Mouse (Mus musculus) monocyte, adult 2 months (primary cell): ENCODE measurements around the gene Bbx.

Source experiments
- DNase-seq, 2 experiments: peaks; one replicate each; pipeline ENCODE4 v3.0.0; 2022; ENCODE audit warnings: low spot score in 2 of 2, low read depth in 1 of 2

Gene Bbx

DNA sequence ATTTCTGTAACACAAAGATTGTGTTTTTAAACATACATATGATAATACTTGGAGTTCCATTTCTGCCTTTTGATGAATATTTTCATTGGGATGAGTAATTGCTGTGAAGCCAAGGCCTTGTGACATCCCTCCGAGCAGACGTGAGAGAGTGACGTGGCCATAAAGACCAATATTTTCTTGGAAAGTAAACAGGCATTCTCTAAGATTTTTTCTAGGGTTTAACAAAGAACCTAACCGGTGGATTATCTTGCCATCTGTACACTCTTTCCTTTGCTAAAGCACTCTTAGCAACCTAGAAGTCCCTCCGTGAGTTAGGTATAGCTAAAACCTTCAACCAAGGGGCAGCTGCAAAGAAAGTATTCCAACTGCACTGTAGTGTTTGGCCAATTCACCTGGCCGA is 32.4 kb downstream of the Bbx start:
- no peak for DNase-seq

DNA sequence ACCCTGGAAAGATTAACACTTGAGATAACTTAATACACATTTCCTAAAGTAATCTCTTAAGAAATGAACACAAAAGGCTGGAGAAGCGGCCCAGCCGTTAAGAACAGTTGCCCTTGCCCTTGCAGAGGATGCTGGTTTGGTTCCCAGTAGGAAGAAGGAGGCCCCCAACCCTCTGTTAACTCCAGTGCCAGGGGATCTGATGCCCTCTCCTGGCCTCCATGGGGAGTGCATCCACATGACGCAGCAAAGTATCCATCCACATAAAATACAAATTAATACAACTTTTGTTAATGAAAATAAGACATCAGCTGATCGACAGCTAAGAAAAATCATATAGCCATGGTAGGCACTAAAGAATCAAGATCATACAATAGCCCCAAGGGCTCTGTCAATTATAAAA is 33.6 kb downstream of the Bbx start:
- DNase-seq, result no peak

DNA sequence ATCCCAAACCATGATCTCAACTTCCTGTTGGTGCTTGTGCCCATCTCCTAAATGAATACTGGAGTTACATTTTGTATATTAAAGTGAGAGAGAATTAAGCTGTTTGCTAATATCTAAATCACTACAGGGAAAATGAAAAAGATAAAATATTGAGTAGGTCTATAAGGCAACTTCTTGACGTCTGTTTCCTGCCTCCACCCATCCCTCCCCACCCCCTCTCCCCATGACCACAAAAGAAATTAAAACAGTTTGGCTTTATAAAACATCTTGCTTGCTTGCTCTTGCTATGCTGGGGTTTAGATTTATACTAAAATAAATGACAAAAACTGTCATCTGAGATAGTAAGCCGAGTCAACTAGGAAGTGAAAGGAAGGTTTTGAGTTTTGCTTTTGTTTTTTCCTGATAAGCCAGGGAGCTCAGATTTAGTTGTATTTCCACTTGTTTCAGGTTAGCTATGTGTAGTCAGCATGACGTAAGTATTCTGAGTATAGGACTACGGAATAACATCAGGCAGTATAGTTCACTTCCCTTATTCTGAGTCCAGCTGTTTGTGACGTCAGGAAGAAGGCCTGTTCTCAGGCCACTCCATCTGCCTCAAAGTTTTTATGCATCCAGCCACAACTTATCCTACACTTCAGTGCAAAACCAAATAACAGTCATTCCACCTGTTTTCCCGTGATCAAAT is 36.1 kb downstream of the Bbx start:
- no peak for DNase-seq

GRCm38 (mm10) chr16:50388499-50388898 is 43.7 kb downstream of the Bbx start:
- no peak for DNase-seq

GRCm38 (mm10) chr16:50383541-50383940 is 48.6 kb downstream of the Bbx start:
- DNase-seq, result no peak

DNA sequence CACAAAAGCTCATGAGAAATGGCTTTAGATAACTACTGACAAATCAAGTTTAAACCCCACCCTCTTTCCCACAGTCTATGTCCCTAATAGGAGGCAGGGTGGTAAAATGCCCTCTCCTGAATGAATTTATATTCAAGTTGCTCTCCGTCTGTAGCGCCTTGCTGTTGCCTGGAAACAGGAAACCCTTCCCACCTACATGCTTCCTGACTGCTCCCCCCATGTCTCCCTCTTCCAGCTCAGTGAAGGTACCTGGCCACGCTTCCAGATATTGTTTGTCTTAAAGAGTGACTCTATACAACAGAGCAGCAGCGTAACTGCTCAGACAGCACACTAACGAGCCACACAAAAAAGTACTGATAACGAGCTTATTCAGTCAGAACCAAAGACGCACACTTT is 50.8 kb downstream of the Bbx start:
- DNase-seq, result no peak

GRCm38 (mm10) chr16:50380682-50381350 is 51.4 kb downstream of the Bbx start:
- DNase-seq, result peak in 1 of 2 experiments; percentile 7

DNA sequence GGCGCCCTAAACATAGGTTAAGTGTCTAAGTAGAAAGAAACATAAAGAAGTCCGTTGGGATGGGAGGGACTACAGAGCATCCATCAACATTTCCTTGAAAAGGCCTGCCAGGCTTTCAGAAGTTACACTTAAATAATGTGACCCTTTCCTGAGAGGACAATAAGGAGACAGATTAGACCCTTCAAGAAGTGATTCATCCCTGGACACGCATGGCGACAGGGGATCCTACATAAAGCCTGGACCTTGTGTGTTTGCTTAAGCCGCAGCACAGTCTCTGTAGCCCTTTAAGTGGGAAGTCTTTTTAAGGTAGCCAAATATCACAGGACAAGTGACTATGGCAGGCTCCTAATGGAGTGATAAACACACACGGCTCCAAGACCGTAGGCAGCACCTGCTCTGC is 52.0 kb downstream of the Bbx start:
- DNase-seq, result no peak

GRCm38 (mm10) chr16:50374611-50375010 is 57.6 kb downstream of the Bbx start:
- peak in 1 of 2 experiments; percentile 24 for DNase-seq

GRCm38 (mm10) chr16:50373685-50374084 is 58.5 kb downstream of the Bbx start:
- DNase-seq, result no peak

DNA sequence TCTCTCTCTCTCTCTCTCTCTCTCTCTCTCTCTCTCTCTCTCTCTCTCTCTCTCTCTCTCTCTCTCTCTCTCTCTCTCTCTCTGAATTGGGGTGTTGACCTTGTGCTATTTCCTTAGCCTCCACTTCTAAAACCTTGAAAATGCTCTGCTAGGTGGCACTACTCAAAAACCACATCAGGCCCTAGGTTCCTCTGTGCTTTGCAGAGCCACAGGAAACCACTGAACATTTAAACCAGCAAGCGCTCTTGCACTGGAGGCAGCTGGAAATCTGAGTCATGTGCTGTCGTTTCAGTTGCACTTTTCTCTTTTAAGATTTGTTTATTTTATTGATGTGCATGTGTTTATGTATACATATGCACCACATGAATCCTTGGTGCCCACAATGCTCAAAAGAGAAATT is 59.6 kb downstream of the Bbx start:
- DNase-seq, result no peak

DNA sequence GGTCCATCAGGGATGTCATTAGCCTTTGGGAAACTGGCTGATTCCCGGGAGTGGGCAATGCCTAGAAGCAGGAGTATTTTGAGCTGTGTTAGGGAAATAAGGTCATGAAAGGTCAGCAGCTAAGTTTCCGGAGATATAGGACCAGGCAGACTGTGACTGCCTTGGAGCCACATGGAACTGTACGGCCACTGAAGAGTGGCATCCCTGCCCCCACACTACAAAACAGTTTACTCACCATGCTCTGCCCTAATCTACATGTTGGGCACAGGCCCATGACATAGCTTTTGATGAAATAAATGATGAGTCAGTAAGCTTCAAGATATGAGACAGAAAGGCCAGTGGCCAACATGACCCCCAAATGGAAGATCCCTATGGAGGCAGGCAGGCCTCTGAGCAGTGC is 60.7 kb downstream of the Bbx start:
- DNase-seq, result no peak

DNA sequence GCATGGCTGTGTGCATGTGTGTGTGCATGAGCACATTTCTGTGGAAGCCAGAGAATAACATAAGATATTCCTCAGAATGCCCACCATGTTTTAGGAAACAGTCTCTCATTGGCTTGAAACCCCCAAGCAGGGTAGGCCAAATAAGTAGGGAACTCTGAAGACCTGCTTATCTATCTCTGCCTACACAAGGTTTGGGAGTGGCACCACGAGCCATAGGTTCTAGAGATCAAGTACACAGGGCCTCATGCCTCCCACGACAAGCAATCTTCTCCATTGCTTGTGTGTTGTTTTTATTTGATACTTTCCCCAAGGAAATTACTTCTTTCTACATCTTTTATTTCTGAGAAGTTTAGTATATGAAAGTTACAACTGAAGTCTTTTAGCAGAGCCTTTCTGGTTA is 61.8 kb downstream of the Bbx start:
- no peak for DNase-seq

GRCm38 (mm10) chr16:50366556-50366955 is 65.6 kb downstream of the Bbx start:
- DNase-seq, result no peak

GRCm38 (mm10) chr16:50364189-50365059 is 67.8 kb downstream of the Bbx start:
- DNase-seq, result no peak

DNA sequence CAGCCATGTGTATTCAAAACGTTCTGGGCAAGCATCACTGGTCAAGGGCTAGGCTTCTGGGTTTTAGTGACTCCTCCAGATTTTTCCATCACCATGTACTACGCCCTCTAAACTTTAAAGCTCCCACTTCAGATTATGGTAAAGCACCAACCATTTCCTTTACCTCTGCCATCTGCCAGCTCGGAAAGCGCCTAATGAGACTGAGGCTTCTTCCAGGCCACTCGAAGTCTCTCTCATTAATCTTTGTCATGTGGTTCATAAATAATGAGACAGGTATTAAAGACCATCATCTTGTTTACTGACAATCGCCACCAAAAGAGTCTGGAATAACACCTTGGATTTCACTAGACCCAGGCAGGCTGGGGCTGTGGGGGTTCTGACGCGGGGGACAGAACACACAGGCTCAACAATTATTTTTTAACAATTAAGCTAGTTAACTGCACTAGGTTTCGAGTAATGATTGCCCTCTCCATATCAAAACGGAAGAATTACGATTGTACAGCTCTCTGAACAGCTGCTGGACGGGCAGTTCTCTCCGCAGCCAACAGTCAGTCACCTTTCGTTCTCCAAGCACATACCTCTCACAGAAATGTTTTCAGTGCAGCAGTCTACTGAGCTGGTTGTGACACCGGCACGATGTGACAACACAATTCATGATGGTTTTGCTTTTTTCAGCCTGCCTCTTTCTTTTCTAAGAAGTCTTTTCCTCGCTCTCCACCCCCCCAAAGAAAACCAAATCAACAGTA is 68.6 kb downstream of the Bbx start:
- DNase-seq, result no peak

DNA sequence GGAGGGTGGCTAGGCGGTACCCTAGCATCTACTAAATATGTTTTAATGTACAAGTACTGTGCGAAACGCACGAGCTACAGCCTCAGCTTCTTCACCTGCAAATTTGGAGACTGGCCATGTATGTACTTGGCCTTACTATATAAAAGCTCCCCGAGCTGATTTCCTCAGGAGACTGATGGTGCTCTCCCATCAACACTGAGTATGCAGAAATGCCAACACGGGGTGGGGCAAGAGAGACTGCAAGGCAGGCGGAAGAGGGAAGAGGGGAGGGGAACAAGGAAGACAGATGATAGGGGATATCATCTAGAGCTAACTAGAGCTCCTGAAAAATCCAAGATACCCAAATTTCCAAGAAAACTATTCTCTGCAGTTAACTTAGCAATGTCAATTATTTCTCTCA is 71.6 kb downstream of the Bbx start:
- DNase-seq, result no peak

DNA sequence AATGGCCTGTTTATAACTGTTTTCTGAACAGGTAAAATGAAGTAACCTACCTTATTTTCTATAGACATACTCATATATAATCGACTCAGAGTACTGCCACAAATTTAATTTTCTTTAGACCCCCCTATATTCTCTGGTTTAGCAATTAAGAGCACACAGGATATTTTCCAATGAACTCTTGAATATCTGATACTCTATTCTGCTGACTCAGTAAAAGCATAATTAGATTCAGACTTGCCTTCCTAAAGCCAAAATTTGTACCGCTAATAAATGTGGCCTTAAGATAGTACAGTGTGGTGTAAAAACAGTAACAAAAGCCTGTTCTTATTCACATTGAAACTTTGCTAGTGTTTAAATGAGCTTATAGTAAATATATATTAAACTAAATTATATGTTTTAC is 102.5 kb downstream of the Bbx start:
- no peak for DNase-seq

GRCm38 (mm10) chr16:50324746-50325145 is 107.4 kb downstream of the Bbx start:
- DNase-seq, result no peak

DNA sequence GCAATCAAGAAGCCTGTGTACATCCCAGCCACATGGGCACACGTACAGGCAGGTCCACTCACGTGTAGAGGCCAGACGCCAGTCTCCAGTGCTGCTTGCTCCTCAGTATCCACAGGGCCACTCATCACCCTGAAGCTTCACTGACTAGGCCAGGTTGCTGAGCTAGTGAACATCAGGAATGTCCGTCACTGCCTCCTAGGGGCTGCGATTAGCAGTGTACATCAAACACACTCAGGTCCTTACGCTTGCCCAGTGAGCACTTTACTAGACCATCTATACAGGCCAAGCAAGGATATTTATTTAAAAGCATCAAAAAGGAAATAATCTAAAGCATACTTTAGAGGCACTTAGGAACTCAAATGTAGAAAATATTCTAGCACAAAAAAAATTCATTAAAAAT is 107.9 kb downstream of the Bbx start:
- DNase-seq, result no peak

- DNase-seq, result no peak
Observed at GRCm38 (mm10) chr16:50321368-50321767, 110.8 kb downstream of the Bbx start.
